Mouse (Mus musculus) midbrain, postnatal 0 days (tissue): ENCODE measurements around the gene Med19. TPM values are rescaled to one million over a fixed set of nuclear protein-coding genes. Genes with fewer than 3 reads are reported as not detected.

Experiments used
- ATAC-seq: fragments of 200-750 bp; cut with Nextera tagmentation; 2 replicates; pipeline ENCODE4 v1.8.0; 2017; ENCODE audit warnings: moderate number of reproducible peaks, mild to moderate bottlenecking, moderate TSS enrichment, moderate library complexity; ENCODE audit not compliant: low FRiP score
- DNase-seq: peaks from one replicate; pipeline ENCODE4 v3.0.0-alpha.2; 2015; ENCODE audit warnings: low spot score
- H3K27ac ChIP-seq: fragments of 300-500 bp; sonication (generic); 2 replicates; pipeline ENCODE4 v1.5.1; 2014; ENCODE audit warnings: low read depth, mild to moderate bottlenecking, low read length, mixed read lengths
- H3K27me3 ChIP-seq: fragments of 300-500 bp; sonication (generic); 2 replicates; pipeline ENCODE4 v1.6.1; 2014; ENCODE audit warnings: low read length, control low read depth, mixed read lengths; ENCODE audit not compliant: insufficient read depth
- H3K36me3 ChIP-seq: fragments of 300-500 bp; sonication (generic); 2 replicates; pipeline ENCODE4 v1.6.1; 2014; ENCODE audit warnings: low read length, control low read depth, mixed read lengths; ENCODE audit not compliant: insufficient read depth
- H3K4me1 ChIP-seq: fragments of 300-500 bp; sonication (generic); 2 replicates; pipeline ENCODE4 v1.6.1; 2014; ENCODE audit warnings: mild to moderate bottlenecking, control low read depth, antibody characterized with exemption, low read length, mixed read lengths; ENCODE audit not compliant: insufficient read depth
- H3K4me2 ChIP-seq: fragments of 300-500 bp; sonication (generic); 2 replicates; pipeline ENCODE4 v1.6.1; 2014; ENCODE audit warnings: low read depth, mild to moderate bottlenecking, low read length, mixed read lengths; ENCODE audit not compliant: poor library complexity, severe bottlenecking
- H3K4me3 ChIP-seq: fragments of 300-500 bp; sonication (generic); 2 replicates; pipeline ENCODE4 v1.5.1; 2014; ENCODE audit warnings: low read depth, mild to moderate bottlenecking, low read length, moderate library complexity
- H3K9ac ChIP-seq: fragments of 300-500 bp; sonication (generic); replicated peaks from 2 replicates; pipeline ENCODE4 v1.6.1; 2014; ENCODE audit warnings: mild to moderate bottlenecking, low read length, moderate library complexity, mixed read lengths; ENCODE audit not compliant: poor library complexity, severe bottlenecking
- H3K9me3 ChIP-seq: fragments of 300-500 bp; sonication (generic); 2 replicates; pipeline ENCODE4 v1.6.1; 2016; ENCODE audit warnings: low read length, control low read depth
- CTCF ChIP-seq: IDR thresholded peaks from 2 replicates; pipeline ENCODE4 v1.5.1; 2016; ENCODE audit warnings: antibody characterized with exemption, mild to moderate bottlenecking
- WGBS: fragments of 180-500 bp; shearing (Covaris S2); extraction: QIAGEN DNeasy Blood & Tissue Kit; methylation state at CpG from one replicate; pipeline ENCODE4 v1.1.7; 2014; 5-methylcytosine and 5-hydroxymethylcytosine counted together
- polyA plus RNA-seq: library from polyadenylated mRNA; unstranded; fragments of >200 nt; fragmentation: Nextera tagmentation; extraction: Ambion mirVana; gene quantifications from 2 replicates; pipeline ENCODE4 v1.2.1, GENCODE M21; 2015
- total RNA-seq: library from RNA; depleted of rRNA; stranded (reverse); fragments of >200 nt; gene quantifications from 2 replicates; pipeline ENCODE4 v1.2.3, GENCODE M21; 2014

Med19 gene
- total and polyA plus RNA-seq, 2 experiments from 2014 or later = 45.3 to 49.5 TPM

GRCm38 (mm10) chr2:84646138-84646537 is 32.1 kb upstream of the Med19 start:
- no peak overlapping the region for H3K9ac ChIP-seq
- DNase-seq (no peak), ATAC-seq (no peak)
- H3K4me3 ChIP-seq = no peak overlapping the region
- no peaks in the 10 kb centered on the region for H3K9me3 ChIP-seq
- 82% methylated on average over 1 of the region's 1 CpGs for WGBS
- H3K4me1 ChIP-seq = 0 out of 2 replicates have a peak, but pooled peaks cover 3% of the 10 kb centered on the region
- H3K27me3 ChIP-seq = no peaks in the 10 kb centered on the region
- H3K27ac ChIP-seq = no peak overlapping the region
- no peaks in the 10 kb centered on the region for H3K36me3 ChIP-seq
- no peak overlapping the region for H3K4me2 ChIP-seq
- no peak for TF ChIP-seq CTCF

GRCm38 (mm10) chr2:84647051-84647568 is 31.1 kb upstream of the Med19 start:
- Histone ChIP-seq H3K4me3 (peak overlapping the region; percentile 63), H3K36me3 (no peaks in the 10 kb centered on the region), H3K9me3 (no peaks in the 10 kb centered on the region), H3K27me3 (no peaks in the 10 kb centered on the region), H3K9ac (no peak overlapping the region; the same call in 1 of the 2 replicates), H3K4me1 (0 out of 2 replicates have a peak, but pooled peaks cover 3% of the 10 kb centered on the region), H3K4me2 (peak overlapping the region; percentile 78), H3K27ac (no peak overlapping the region)
- ATAC-seq (no peak), DNase-seq (no peak)
- no peak for TF ChIP-seq CTCF
- 85% methylated on average over 6 of the region's 6 CpGs for WGBS

DNA sequence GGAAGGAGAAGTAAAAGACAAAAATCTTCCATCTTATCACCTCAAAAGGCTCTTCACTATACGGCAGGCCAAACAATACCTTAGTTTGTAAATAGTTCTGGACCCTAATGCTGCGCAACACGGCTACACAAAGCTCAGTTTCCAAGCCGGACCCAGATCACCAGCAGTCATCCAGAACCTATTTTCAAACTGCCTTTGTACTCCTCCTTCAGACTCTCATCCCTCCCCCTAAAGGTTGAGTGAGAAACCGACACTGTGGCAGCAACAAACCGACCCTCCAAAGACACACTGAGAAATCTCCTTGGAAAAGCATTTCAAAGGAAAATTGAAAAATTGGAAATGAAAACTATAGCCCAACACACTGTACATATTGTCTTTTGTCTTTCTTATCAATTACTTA is 29.8 kb upstream of the Med19 start:
- DNase-seq = peak; percentile 60
- Histone ChIP-seq H3K4me2 (peak overlapping the region; percentile 78), H3K9ac (peak overlapping the region; percentile 64), H3K27ac (peak overlapping the region; percentile 34; the same call in 1 of the 2 replicates), H3K36me3 (no peaks in the 10 kb centered on the region), H3K4me3 (peak overlapping the region; percentile 63), H3K27me3 (no peaks in the 10 kb centered on the region), H3K4me1 (0 out of 2 replicates have a peak, but pooled peaks cover 3% of the 10 kb centered on the region), H3K9me3 (no peaks in the 10 kb centered on the region)
- 8% methylated on average over 6 of the region's 6 CpGs for WGBS
- ATAC-seq = no peak
- peak; percentile 53 for TF ChIP-seq CTCF

GRCm38 (mm10) chr2:84649674-84650073 is 28.5 kb upstream of the Med19 start:
- Histone ChIP-seq H3K27ac (peak overlapping the region; percentile 51), H3K36me3 (no peaks in the 10 kb centered on the region), H3K9ac (peak overlapping the region; percentile 75), H3K4me2 (peak overlapping the region; percentile 78), H3K9me3 (no peaks in the 10 kb centered on the region), H3K4me1 (0 out of 2 replicates have a peak, but pooled peaks cover 3% of the 10 kb centered on the region), H3K27me3 (no peaks in the 10 kb centered on the region), H3K4me3 (peak overlapping the region; percentile 63)
- DNase-seq = no peak
- TF ChIP-seq CTCF = no peak
- ATAC-seq = no peak
- 0% methylated on average over 10 of the region's 10 CpGs for WGBS

DNA sequence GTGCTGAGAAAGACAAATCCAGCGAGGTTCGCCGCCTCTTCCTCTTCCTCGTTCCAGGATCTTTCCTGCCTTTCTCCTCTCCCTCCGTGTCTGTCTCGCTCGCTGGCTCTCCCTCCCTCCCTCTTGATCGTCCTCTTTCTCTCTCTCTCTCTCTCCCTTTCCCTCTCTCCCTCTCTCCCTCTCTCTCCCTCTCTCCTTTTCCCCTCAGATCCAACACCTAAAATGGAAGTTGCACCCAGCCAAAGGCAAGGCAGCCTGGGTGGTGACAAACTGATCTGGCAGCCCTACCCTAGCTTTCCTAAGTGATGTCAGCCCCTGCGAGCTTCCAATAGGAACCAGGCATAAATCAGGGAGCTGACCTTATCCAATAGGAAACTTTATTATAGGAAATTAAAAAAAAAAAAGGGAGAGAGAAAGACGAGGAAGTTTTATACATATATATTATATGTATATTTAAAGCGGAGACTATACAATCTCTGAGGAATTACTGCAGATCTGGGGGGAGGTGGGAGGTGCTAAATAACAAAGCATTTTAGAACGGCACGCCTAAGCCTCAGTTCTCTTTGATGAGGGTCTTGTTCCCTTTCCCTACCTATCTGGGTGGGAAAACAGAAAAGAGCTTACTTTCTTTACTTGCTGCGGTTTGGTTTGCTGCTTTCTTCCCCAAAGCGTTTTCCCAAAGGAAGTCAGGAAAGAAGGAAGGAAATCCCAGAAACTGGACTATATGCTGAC is 27.6 kb upstream of the Med19 start, which contains the start of gene Ctnnd1:
Ctnnd1 (minus strand) TSS at position 302 of the 732 bp plus-strand sequence.
- Histone ChIP-seq H3K27ac (peak within 1 kb of the TSS; percentile 95), H3K4me2 (peak within 1 kb of the TSS; percentile 78), H3K36me3 (no peaks in the 10 kb centered on the region), H3K27me3 (no peaks in the 10 kb centered on the region), H3K4me1 (0 out of 2 replicates have a peak, but pooled peaks cover 3% of the 10 kb centered on the region), H3K4me3 (peak within 1 kb of the TSS; percentile 63), H3K9ac (peak within 1 kb of the TSS; percentile 75), H3K9me3 (no peaks in the 10 kb centered on the region)
- ATAC-seq = peak; percentile 97
- no peak for TF ChIP-seq CTCF
- under 1% methylated on average over 15 of the region's 15 CpGs for WGBS
- peak; percentile 98 for DNase-seq

GRCm38 (mm10) chr2:84653354-84653753 is 24.8 kb upstream of the Med19 start:
- Histone ChIP-seq H3K36me3 (no peaks in the 10 kb centered on the region), H3K4me3 (no peak overlapping the region), H3K9me3 (no peaks in the 10 kb centered on the region), H3K9ac (no peak overlapping the region), H3K27me3 (no peaks in the 10 kb centered on the region), H3K27ac (no peak overlapping the region), H3K4me1 (no peaks in the 10 kb centered on the region), H3K4me2 (no peak overlapping the region)
- no peak for DNase-seq
- TF ChIP-seq CTCF = peak; percentile 47
- ATAC-seq = no peak
